Mouse (Mus musculus) megakaryocyte, embryonic 14.5 days (primary cell): ENCODE results near the gene Hand2.

Experiments
- FLI1 ChIP-seq: IDR thresholded peaks from 2 replicates; pipeline ENCODE4 v1.6.1; 2012; ENCODE audit warnings: low read length, inconsistent platforms, mixed read lengths
- GATA1 ChIP-seq: IDR thresholded peaks from 3 replicates; pipeline ENCODE4 v1.6.1; 2012; ENCODE audit warnings: mixed read lengths, low read length, inconsistent platforms, borderline replicate concordance

GRCm38 (mm10) chr8:57313583-57313982 lies 7.2 kb upstream of the Hand2 start:
- TF ChIP-seq GATA1 (no peak), FLI1 (no peak)
